Mouse (Mus musculus): Measurements from ENCODE around the gene Tmod2. TPM values are rescaled to one million over a fixed set of nuclear protein-coding genes. Genes with fewer than 3 reads are reported as not detected.

Tmod2 gene
- polyA plus RNA-seq, 1 experiment from 2014 or later = 63.2 TPM

DNA sequence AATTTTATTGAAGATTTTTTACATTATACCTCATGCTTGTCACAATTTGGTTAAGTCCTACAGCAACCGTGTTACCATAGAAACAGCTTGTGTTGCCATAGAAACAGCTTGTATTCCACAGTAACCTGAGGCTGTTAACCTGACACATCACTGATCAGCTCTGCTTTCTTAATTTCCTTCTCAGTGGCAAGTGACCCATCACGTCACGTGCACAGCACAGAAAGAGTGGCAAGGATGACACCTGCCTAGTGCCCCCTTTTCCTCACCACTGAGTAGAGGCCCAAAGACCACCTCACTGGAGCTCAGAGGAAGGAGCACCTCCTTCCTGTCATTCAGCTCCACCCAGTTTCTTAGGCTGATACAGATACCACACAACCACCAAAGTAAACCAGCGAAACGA lies 17.6 kb downstream of the Tmod2 start:
- DNase-seq (ENCODE audit: low spot score, missing footprints) (no peak), ATAC-seq (ENCODE audit: low FRiP score) (no peak)
- no peak overlapping the region for H3K4me2 ChIP-seq
- H3K9ac ChIP-seq (ENCODE audit: low read length) = no peak overlapping the region
- no peaks in the 10 kb centered on the region for H3K4me1 ChIP-seq (ENCODE audit: control insufficient read depth, insufficient read depth, low read length)
- H3K36me3 ChIP-seq (ENCODE audit: control insufficient read depth, insufficient read depth, low read length) = peaks cover 3% of the 10 kb centered on the region
- no peaks in the 10 kb centered on the region for H3K9me3 ChIP-seq (ENCODE audit: control insufficient read depth, low read length)
- H3K27ac ChIP-seq (ENCODE audit: low read depth, low read length) = no peak overlapping the region
- WGBS = 83% methylated on average over 5 of the region's 5 CpGs
- no peaks in the 10 kb centered on the region for H3K27me3 ChIP-seq (ENCODE audit: control insufficient read depth, insufficient read depth, low read length)
- H3K4me3 ChIP-seq (ENCODE audit: low read depth, low read length) = no peak overlapping the region

- DNase-seq (ENCODE audit: low spot score, missing footprints) (no peak), ATAC-seq (ENCODE audit: low FRiP score) (no peak)
- no peak overlapping the region for H3K4me3 ChIP-seq (ENCODE audit: low read depth, low read length)
- no peaks in the 10 kb centered on the region for H3K9me3 ChIP-seq (ENCODE audit: control insufficient read depth, low read length)
- H3K27me3 ChIP-seq (ENCODE audit: control insufficient read depth, insufficient read depth, low read length) = no peaks in the 10 kb centered on the region
- H3K36me3 ChIP-seq (ENCODE audit: control insufficient read depth, insufficient read depth, low read length) = peaks cover 5% of the 10 kb centered on the region
- no peaks in the 10 kb centered on the region for H3K4me1 ChIP-seq (ENCODE audit: control insufficient read depth, insufficient read depth, low read length)
- H3K4me2 ChIP-seq = no peak overlapping the region
- no peak overlapping the region for H3K9ac ChIP-seq (ENCODE audit: low read length)
- WGBS = 87% methylated on average over 15 of the region's 15 CpGs
- H3K27ac ChIP-seq (ENCODE audit: low read depth, low read length) = no peak overlapping the region
Measured at GRCm38 (mm10) chr9:75589850-75590790, 21.0 kb downstream of the Tmod2 start.

DNA sequence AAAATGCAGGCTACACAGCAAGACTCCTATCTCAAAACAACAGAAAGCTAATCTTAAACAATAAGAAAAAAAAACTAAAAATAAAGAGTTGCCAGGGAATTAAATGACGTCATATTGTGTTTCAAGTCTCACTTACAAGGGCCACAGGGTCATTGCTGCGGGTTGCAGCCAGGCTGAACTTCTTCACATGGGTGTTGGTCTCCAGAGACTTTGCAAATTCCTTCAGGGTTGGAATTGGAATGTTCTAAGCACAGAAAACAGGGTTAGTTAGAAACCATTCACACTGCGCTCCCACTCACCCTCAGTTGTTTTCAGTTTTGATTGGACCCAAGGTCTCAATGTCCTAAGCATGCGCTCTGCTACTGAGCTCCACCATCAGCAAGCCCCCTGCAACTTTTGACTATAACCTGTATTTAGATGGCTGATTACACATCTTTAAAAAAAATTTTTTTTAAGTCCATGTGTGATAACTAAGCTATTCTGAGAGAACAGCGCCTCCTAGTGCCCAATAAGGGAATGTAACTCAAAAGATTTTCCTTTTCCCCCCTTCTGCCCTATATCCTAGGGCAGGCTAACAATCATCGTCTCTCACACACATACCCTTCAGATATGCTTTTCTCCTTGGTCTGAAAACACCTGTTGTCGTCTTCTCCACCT lies 29.3 kb downstream of the Tmod2 start:
- H3K27me3 ChIP-seq (ENCODE audit: control insufficient read depth, insufficient read depth, low read length) = no peaks in the 10 kb centered on the region
- DNase-seq (ENCODE audit: low spot score, missing footprints) (no peak), ATAC-seq (ENCODE audit: low FRiP score) (no peak)
- H3K4me2 ChIP-seq = no peak overlapping the region
- no peak overlapping the region for H3K27ac ChIP-seq (ENCODE audit: low read depth, low read length)
- H3K4me3 ChIP-seq (ENCODE audit: low read depth, low read length) = no peak overlapping the region
- H3K9me3 ChIP-seq (ENCODE audit: control insufficient read depth, low read length) = no peaks in the 10 kb centered on the region
- H3K9ac ChIP-seq (ENCODE audit: low read length) = no peak overlapping the region
- H3K36me3 ChIP-seq (ENCODE audit: control insufficient read depth, insufficient read depth, low read length) = peaks cover 4% of the 10 kb centered on the region
- no peaks in the 10 kb centered on the region for H3K4me1 ChIP-seq (ENCODE audit: control insufficient read depth, insufficient read depth, low read length)
- 53% methylated on average over 7 of the region's 7 CpGs for WGBS

GRCm38 (mm10) chr9:75579321-75579720 lies 31.8 kb downstream of the Tmod2 start:
- Histone ChIP-seq H3K9me3 (ENCODE audit: control insufficient read depth, low read length) (no peaks in the 10 kb centered on the region), H3K4me1 (ENCODE audit: control insufficient read depth, insufficient read depth, low read length) (no peaks in the 10 kb centered on the region), H3K36me3 (ENCODE audit: control insufficient read depth, insufficient read depth, low read length) (peaks cover 10% of the 10 kb centered on the region), H3K4me2 (no peak overlapping the region), H3K4me3 (ENCODE audit: low read depth, low read length) (no peak overlapping the region), H3K27me3 (ENCODE audit: control insufficient read depth, insufficient read depth, low read length) (no peaks in the 10 kb centered on the region), H3K9ac (ENCODE audit: low read length) (no peak overlapping the region), H3K27ac (ENCODE audit: low read depth, low read length) (no peak overlapping the region)
- DNase-seq (ENCODE audit: low spot score, missing footprints) = no peak
- WGBS = 90% methylated on average over 6 of the region's 6 CpGs
- no peak for ATAC-seq (ENCODE audit: low FRiP score)

- H3K4me1 ChIP-seq (ENCODE audit: control insufficient read depth, insufficient read depth, low read length) = no peaks in the 10 kb centered on the region
- H3K36me3 ChIP-seq (ENCODE audit: control insufficient read depth, insufficient read depth, low read length) = peaks cover 7% of the 10 kb centered on the region
- H3K9ac ChIP-seq (ENCODE audit: low read length) = no peak overlapping the region
- H3K9me3 ChIP-seq (ENCODE audit: control insufficient read depth, low read length) = no peaks in the 10 kb centered on the region
- WGBS = 91% methylated on average over 5 of the region's 5 CpGs
- H3K27ac ChIP-seq (ENCODE audit: low read depth, low read length) = no peak overlapping the region
- no peak overlapping the region for H3K4me2 ChIP-seq
- ATAC-seq (ENCODE audit: low FRiP score) (no peak), DNase-seq (ENCODE audit: low spot score, missing footprints) (no peak)
- no peaks in the 10 kb centered on the region for H3K27me3 ChIP-seq (ENCODE audit: control insufficient read depth, insufficient read depth, low read length)
- no peak overlapping the region for H3K4me3 ChIP-seq (ENCODE audit: low read depth, low read length)
Measured at GRCm38 (mm10) chr9:75571036-75571942, 39.8 kb downstream of the Tmod2 start.

GRCm38 (mm10) chr9:75568399-75568798 lies 42.7 kb downstream of the Tmod2 start:
- Histone ChIP-seq H3K9ac (ENCODE audit: low read length) (no peak overlapping the region), H3K27me3 (ENCODE audit: control insufficient read depth, insufficient read depth, low read length) (no peaks in the 10 kb centered on the region), H3K4me1 (ENCODE audit: control insufficient read depth, insufficient read depth, low read length) (no peaks in the 10 kb centered on the region), H3K4me2 (no peak overlapping the region), H3K36me3 (ENCODE audit: control insufficient read depth, insufficient read depth, low read length) (no peaks in the 10 kb centered on the region), H3K9me3 (ENCODE audit: control insufficient read depth, low read length) (no peaks in the 10 kb centered on the region), H3K4me3 (ENCODE audit: low read depth, low read length) (no peak overlapping the region), H3K27ac (ENCODE audit: low read depth, low read length) (no peak overlapping the region)
- WGBS = 93% methylated on average over 6 of the region's 6 CpGs
- ATAC-seq (ENCODE audit: low FRiP score) (no peak), DNase-seq (ENCODE audit: low spot score, missing footprints) (no peak)

- Histone ChIP-seq H3K27ac (ENCODE audit: low read depth, low read length) (no peak overlapping the region), H3K27me3 (ENCODE audit: control insufficient read depth, insufficient read depth, low read length) (no peaks in the 10 kb centered on the region), H3K4me1 (ENCODE audit: control insufficient read depth, insufficient read depth, low read length) (no peaks in the 10 kb centered on the region), H3K4me3 (ENCODE audit: low read depth, low read length) (no peak overlapping the region), H3K9ac (ENCODE audit: low read length) (no peak overlapping the region), H3K4me2 (no peak overlapping the region), H3K9me3 (ENCODE audit: control insufficient read depth, low read length) (no peaks in the 10 kb centered on the region), H3K36me3 (ENCODE audit: control insufficient read depth, insufficient read depth, low read length) (no peaks in the 10 kb centered on the region)
- 80% methylated on average over 6 of the region's 6 CpGs for WGBS
- ATAC-seq (ENCODE audit: low FRiP score) (no peak), DNase-seq (ENCODE audit: low spot score, missing footprints) (no peak)
Measured at GRCm38 (mm10) chr9:75564892-75565291, 46.2 kb downstream of the Tmod2 start.

DNA sequence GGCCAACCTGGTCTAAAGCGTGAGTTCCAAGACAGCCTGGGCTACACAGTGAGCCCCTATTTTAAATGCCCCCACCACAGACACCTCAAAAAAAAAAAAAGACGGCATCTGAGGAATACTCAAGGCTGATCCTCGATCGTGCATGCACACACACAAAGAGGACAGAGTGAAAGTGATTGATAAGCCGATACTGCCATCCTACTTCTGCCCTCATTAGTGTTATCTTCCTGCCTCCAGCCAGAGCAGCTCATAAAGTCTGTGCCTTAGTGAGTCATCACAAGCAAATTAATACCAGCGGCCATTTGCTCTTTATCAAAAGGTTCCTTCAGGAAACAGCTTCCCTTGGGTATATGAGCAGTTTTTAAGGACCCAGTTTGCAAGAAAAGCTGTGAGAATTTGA lies 47.5 kb downstream of the Tmod2 start:
- Histone ChIP-seq H3K9ac (ENCODE audit: low read length) (no peak overlapping the region), H3K4me1 (ENCODE audit: control insufficient read depth, insufficient read depth, low read length) (no peaks in the 10 kb centered on the region), H3K36me3 (ENCODE audit: control insufficient read depth, insufficient read depth, low read length) (no peaks in the 10 kb centered on the region), H3K4me2 (no peak overlapping the region), H3K27ac (ENCODE audit: low read depth, low read length) (no peak overlapping the region), H3K9me3 (ENCODE audit: control insufficient read depth, low read length) (no peaks in the 10 kb centered on the region), H3K4me3 (ENCODE audit: low read depth, low read length) (no peak overlapping the region), H3K27me3 (ENCODE audit: control insufficient read depth, insufficient read depth, low read length) (no peaks in the 10 kb centered on the region)
- ATAC-seq (ENCODE audit: low FRiP score) (no peak), DNase-seq (ENCODE audit: low spot score, missing footprints) (no peak)
- 92% methylated on average over 6 of the region's 6 CpGs for WGBS

Measured in midbrain, embryonic 11.5 days (tissue).